Mouse (Mus musculus) intestine, embryonic 16.5 days (tissue): Measurements from ENCODE around the gene Ttc7b. TPM values are rescaled to one million over a fixed set of nuclear protein-coding genes. Genes with fewer than 3 reads are reported as not detected.

Experiments used
- ATAC-seq: fragments of 200-750 bp; cut with Nextera tagmentation; 2 replicates; pipeline ENCODE4 v1.8.0; 2017; ENCODE audit warnings: moderate TSS enrichment, moderate library complexity
- H3K27ac ChIP-seq: fragments of 300-500 bp; sonication (generic); 2 replicates; pipeline ENCODE4 v1.5.1; 2014; ENCODE audit warnings: mild to moderate bottlenecking, low read length
- H3K27me3 ChIP-seq: fragments of 300-500 bp; sonication (generic); replicated peaks from 2 replicates; pipeline ENCODE4 v1.6.1; 2014; ENCODE audit warnings: low read length, control low read depth, mixed read lengths; ENCODE audit not compliant: control insufficient read depth, insufficient read depth
- H3K36me3 ChIP-seq: fragments of 300-500 bp; sonication (generic); 2 replicates; pipeline ENCODE4 v1.6.1; 2014; ENCODE audit warnings: low read length, control low read depth; ENCODE audit not compliant: control insufficient read depth, insufficient read depth
- H3K4me1 ChIP-seq: fragments of 300-500 bp; sonication (generic); 2 replicates; pipeline ENCODE4 v1.6.1; 2014; ENCODE audit warnings: low read length, control low read depth, mixed read lengths; ENCODE audit not compliant: control insufficient read depth, insufficient read depth
- H3K4me2 ChIP-seq: fragments of 300-500 bp; sonication (generic); 2 replicates; pipeline ENCODE4 v1.6.1; 2014; ENCODE audit warnings: low read depth, low read length, control low read depth
- H3K4me3 ChIP-seq: fragments of 300-500 bp; sonication (generic); 2 replicates; pipeline ENCODE4 v1.5.1; 2014; ENCODE audit warnings: mild to moderate bottlenecking, low read length
- H3K9ac ChIP-seq: fragments of 300-500 bp; sonication (generic); 2 replicates; pipeline ENCODE4 v1.6.1; 2014; ENCODE audit warnings: low read depth, low read length
- H3K9me3 ChIP-seq: fragments of 300-500 bp; sonication (generic); 2 replicates; pipeline ENCODE4 v1.6.1; 2016; ENCODE audit warnings: low read length, control low read depth; ENCODE audit not compliant: control insufficient read depth
- WGBS: fragments of 180-500 bp; shearing (Covaris S2); extraction: QIAGEN DNeasy Blood & Tissue Kit; methylation state at CpG from one replicate; pipeline ENCODE4 v1.1.7; 2014; 5-methylcytosine and 5-hydroxymethylcytosine counted together
- polyA plus RNA-seq: library from polyadenylated mRNA; unstranded; fragments of >200 nt; fragmentation: Nextera tagmentation; extraction: Ambion mirVana; gene quantifications from 2 replicates; pipeline ENCODE4 v1.2.1, GENCODE M21; 2015

Ttc7b gene
- polyA plus RNA-seq, 1 experiment from 2014 or later, result 2.4 TPM

- H3K9ac ChIP-seq, result no peak overlapping the region
- 68% methylated on average over 6 of the region's 6 CpGs for WGBS
- no peaks in the 10 kb centered on the region; the same call in 1 of the 2 replicates for H3K36me3 ChIP-seq
- H3K4me3 ChIP-seq, result no peak overlapping the region
- no peaks in the 10 kb centered on the region for H3K27me3 ChIP-seq
- H3K9me3 ChIP-seq, result no peaks in the 10 kb centered on the region
- H3K27ac ChIP-seq, result no peak overlapping the region
- peaks cover 19% of the 10 kb centered on the region for H3K4me1 ChIP-seq
- H3K4me2 ChIP-seq, result no peak overlapping the region
- no peak for ATAC-seq
Observed at GRCm38 (mm10) chr12:100478151-100478550, 42.5 kb downstream of the Ttc7b start.

GRCm38 (mm10) chr12:100477474-100477873 is 43.2 kb downstream of the Ttc7b start:
- no peak for ATAC-seq
- no peaks in the 10 kb centered on the region for H3K27me3 ChIP-seq

GRCm38 (mm10) chr12:100476351-100476750 is 44.3 kb downstream of the Ttc7b start:
- no peak for ATAC-seq
- no peak overlapping the region for H3K9ac ChIP-seq
- H3K4me2 ChIP-seq, result no peak overlapping the region
- no peaks in the 10 kb centered on the region; the same call in 1 of the 2 replicates for H3K36me3 ChIP-seq
- no peak overlapping the region for H3K27ac ChIP-seq
- no peak overlapping the region for H3K4me3 ChIP-seq
- H3K4me1 ChIP-seq, result peaks cover 19% of the 10 kb centered on the region
- no peaks in the 10 kb centered on the region for H3K9me3 ChIP-seq
- H3K27me3 ChIP-seq, result no peaks in the 10 kb centered on the region

More at GRCm38 (mm10) chr12:100477474-100477873, 43.2 kb downstream of the Ttc7b start:
- no peaks in the 10 kb centered on the region; the same call in 1 of the 2 replicates for H3K36me3 ChIP-seq
- no peak overlapping the region for H3K27ac ChIP-seq
- WGBS, result 79% methylated on average over 6 of the region's 6 CpGs
- H3K9me3 ChIP-seq, result no peaks in the 10 kb centered on the region
- no peak overlapping the region for H3K4me2 ChIP-seq
- peaks cover 19% of the 10 kb centered on the region for H3K4me1 ChIP-seq
- H3K9ac ChIP-seq, result no peak overlapping the region
- no peak overlapping the region for H3K4me3 ChIP-seq

- no peak for ATAC-seq
- no peak overlapping the region for H3K4me3 ChIP-seq
- H3K9me3 ChIP-seq, result no peaks in the 10 kb centered on the region
- H3K27me3 ChIP-seq, result no peaks in the 10 kb centered on the region
- H3K36me3 ChIP-seq, result no peaks in the 10 kb centered on the region
- H3K9ac ChIP-seq, result peak overlapping the region; percentile 35
- no peak overlapping the region for H3K4me2 ChIP-seq
- H3K4me1 ChIP-seq, result peaks cover 19% of the 10 kb centered on the region
- H3K27ac ChIP-seq, result peak overlapping the region; percentile 84
- 57% methylated on average over 3 of the region's 3 CpGs for WGBS
Observed at GRCm38 (mm10) chr12:100475489-100475888, 45.1 kb downstream of the Ttc7b start.

- H3K27ac ChIP-seq, result peak overlapping the region; percentile 84
- 62% methylated on average over 3 of the region's 3 CpGs for WGBS
- no peaks in the 10 kb centered on the region for H3K36me3 ChIP-seq
- H3K9me3 ChIP-seq, result no peaks in the 10 kb centered on the region
- no peaks in the 10 kb centered on the region for H3K27me3 ChIP-seq
- H3K9ac ChIP-seq, result no peak overlapping the region
- no peak overlapping the region for H3K4me3 ChIP-seq
- peaks cover 19% of the 10 kb centered on the region for H3K4me1 ChIP-seq
- no peak overlapping the region for H3K4me2 ChIP-seq
- ATAC-seq, result peak; percentile 87
Observed at GRCm38 (mm10) chr12:100474661-100475321, 45.8 kb downstream of the Ttc7b start.

DNA sequence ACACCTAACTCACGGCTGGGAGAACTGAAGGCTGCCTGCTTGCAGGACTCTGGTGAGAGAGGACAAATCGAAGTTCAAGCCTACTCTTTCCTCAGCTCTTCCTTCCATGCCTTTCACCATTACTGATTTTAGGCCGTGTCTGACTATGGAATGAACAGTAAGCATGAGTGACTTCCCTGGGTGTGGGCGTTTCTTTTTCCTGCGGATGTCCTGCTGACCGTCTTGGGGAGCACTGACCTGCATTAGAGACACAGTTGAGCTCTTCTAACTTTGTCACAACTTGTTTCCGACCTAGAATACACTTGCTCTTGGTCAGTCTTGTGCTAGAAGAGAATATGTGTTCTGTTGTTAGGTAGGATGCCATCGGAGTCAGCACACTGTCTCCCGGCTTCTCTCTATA is 50.3 kb downstream of the Ttc7b start:
- no peak for ATAC-seq
- no peak overlapping the region for H3K4me2 ChIP-seq
- WGBS, result 80% methylated on average over 9 of the region's 9 CpGs

GRCm38 (mm10) chr12:100469503-100470293 is 50.9 kb downstream of the Ttc7b start:
- Histone ChIP-seq H3K27me3 (no peaks in the 10 kb centered on the region), H3K27ac (no peak overlapping the region), H3K9me3 (no peaks in the 10 kb centered on the region), H3K9ac (no peak overlapping the region), H3K4me1 (peaks cover 6% of the 10 kb centered on the region; the same call in 1 of the 2 replicates), H3K4me3 (no peak overlapping the region), H3K36me3 (no peaks in the 10 kb centered on the region), H3K4me2 (no peak overlapping the region)
- ATAC-seq, result no peak
- whole genome bisulfite sequencing, result 80% methylated on average over 7 of the region's 7 CpGs

More for the DNA sequence above, 50.3 kb downstream of the Ttc7b start:
- Histone ChIP-seq H3K9me3 (no peaks in the 10 kb centered on the region), H3K4me1 (peaks cover 6% of the 10 kb centered on the region; the same call in 1 of the 2 replicates), H3K27ac (no peak overlapping the region), H3K9ac (no peak overlapping the region), H3K27me3 (no peaks in the 10 kb centered on the region), H3K4me3 (no peak overlapping the region), H3K36me3 (no peaks in the 10 kb centered on the region)

- Histone ChIP-seq H3K4me2 (no peak overlapping the region), H3K4me3 (no peak overlapping the region), H3K36me3 (no peaks in the 10 kb centered on the region), H3K27me3 (no peaks in the 10 kb centered on the region), H3K9me3 (no peaks in the 10 kb centered on the region), H3K9ac (no peak overlapping the region), H3K27ac (no peak overlapping the region), H3K4me1 (no peaks in the 10 kb centered on the region)
- ATAC-seq, result no peak
- WGBS, result 92% methylated on average over 1 of the region's 4 CpGs
Observed at GRCm38 (mm10) chr12:100465101-100465715, 55.4 kb downstream of the Ttc7b start.

- no peak overlapping the region for H3K4me2 ChIP-seq
- 98% methylated on average over 7 of the region's 7 CpGs for WGBS
Observed at GRCm38 (mm10) chr12:100457701-100458100, 62.9 kb downstream of the Ttc7b start.

More at GRCm38 (mm10) chr12:100457701-100458100, 62.9 kb downstream of the Ttc7b start:
- H3K27ac ChIP-seq, result no peak overlapping the region
- H3K27me3 ChIP-seq, result no peaks in the 10 kb centered on the region
- no peaks in the 10 kb centered on the region for H3K36me3 ChIP-seq
- H3K9ac ChIP-seq, result no peak overlapping the region
- H3K9me3 ChIP-seq, result no peaks in the 10 kb centered on the region
- no peak overlapping the region for H3K4me3 ChIP-seq
- no peaks in the 10 kb centered on the region for H3K4me1 ChIP-seq
- ATAC-seq, result no peak
